ENCODE assay signal across 11 mouse cellular contexts in the genomic region with DNA sequence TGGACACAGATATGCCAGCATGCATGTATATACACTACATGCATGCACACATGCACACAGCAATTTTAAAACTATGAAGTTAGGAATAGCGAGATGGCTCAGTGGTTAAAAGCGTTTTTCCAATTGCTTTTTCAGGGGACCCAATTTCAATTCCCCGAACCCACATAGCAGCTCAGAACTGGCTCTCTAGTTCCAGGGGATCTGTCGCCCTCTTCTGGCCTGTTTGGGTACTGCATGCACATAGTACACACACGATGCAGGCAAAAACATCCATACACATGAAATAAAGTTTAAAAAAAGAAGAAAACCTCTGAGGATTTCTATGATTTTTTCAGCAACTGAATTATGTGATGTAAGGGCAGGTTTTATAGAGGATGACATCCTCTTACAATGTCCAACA. TPM values are rescaled to one million over a fixed set of nuclear protein-coding genes. Genes with fewer than 3 reads are reported as not detected.
DNase-seq lines count a peak whose midpoint lies in the region; ATAC-seq and TF ChIP-seq lines count a peak whose summit lies in the region.
"Had no signal": no experiment of that assay in that cellular context is flagged by ENCODE, and none has a peak within 500 bp of the region (broad histone marks: within the 10 kb centered on the region; RNA-seq: fewer than 3 reads in every experiment).

No protein-coding gene starts in this region.

- TF ChIP-seq CTCF in heart, postnatal 0 days (IDR thresholded peaks at IDR 0.05; ENCODE audit: low read depth) = peak; percentile 14; the same call in 1 of the 2 replicates
- TF ChIP-seq CTCF in lung, postnatal 0 days (IDR thresholded peaks at IDR 0.05) = peak; percentile 32; the same call in 1 of the 2 replicates

- H3K9me3 ChIP-seq in heart, postnatal 0 days (replicated peaks; ENCODE audit: control insufficient read depth, low read length) = peaks cover 16% of the 10 kb centered on the region; the same call in 1 of the 2 replicates
- 0 out of 2 replicates have a peak, but pooled peaks cover 3% of the 10 kb centered on the region for H3K9me3 ChIP-seq in lung, postnatal 0 days (ENCODE audit: low read length)

- no peaks in the 10 kb centered on the region for H3K36me3 ChIP-seq in heart, postnatal 0 days (replicated peaks; ENCODE audit: control insufficient read depth, insufficient read depth, low read length)
- H3K36me3 ChIP-seq in lung, postnatal 0 days (ENCODE audit: insufficient read depth, low read length) = no peaks in the 10 kb centered on the region

- DNase-seq in heart, postnatal 0 days (ENCODE audit: low spot score) = no peak
- DNase-seq in heart, adult 8-10 months (ENCODE audit: low spot score) = no peak
- DNase-seq in lung, postnatal 0 days (ENCODE audit: low spot score) = no peak
- no peak for DNase-seq in lung, postnatal 36 days
- DNase-seq in NIH3T3 (ENCODE audit: low read depth) = peak; percentile 38
- DNase-seq in mesoderm, embryonic 11.5 days (ENCODE audit: low read depth, low spot score) = peak; percentile 23
- DNase-seq in gastrocnemius, adult 8-10 months (ENCODE audit: low spot score in 2 of 2) = no peak
- no peak for DNase-seq in urinary bladder, postnatal 25 days (ENCODE audit: low spot score)
- DNase-seq: lung, adult 2 months; thymus, postnatal 36 days had no signal

- TF ChIP-seq EP300 in heart, postnatal 0 days (IDR thresholded peaks at IDR 0.05; ENCODE audit: low read depth) = no peak
- no peak for TF ChIP-seq EP300 in lung, postnatal 0 days (IDR thresholded peaks at IDR 0.05)

- ATAC-seq in heart, postnatal 0 days (ENCODE audit: insufficient read depth, low read depth) = no peak
- no peak for ATAC-seq in lung, postnatal 0 days

- 56% methylated on average over 5 of the region's 5 CpGs for WGBS in heart, postnatal 0 days
- 61% methylated on average over 5 of the region's 5 CpGs for WGBS in lung, postnatal 0 days

- no peak overlapping the region for H3K4me3 ChIP-seq in heart, postnatal 0 days (ENCODE audit: low read depth, low read length)
- no peak overlapping the region for H3K4me3 ChIP-seq in lung, postnatal 0 days (ENCODE audit: low read depth, low read length)

- no peaks in the 10 kb centered on the region for H3K4me1 ChIP-seq in heart, postnatal 0 days (ENCODE audit: control insufficient read depth, insufficient read depth)
- no peaks in the 10 kb centered on the region for H3K4me1 ChIP-seq in lung, postnatal 0 days (ENCODE audit: insufficient read depth, low read depth, low read length)

- H3K27ac ChIP-seq in heart, postnatal 0 days (ENCODE audit: low read depth) = no peak overlapping the region
- H3K27ac ChIP-seq in lung, postnatal 0 days (ENCODE audit: low read length) = no peak overlapping the region

- no peaks in the 10 kb centered on the region for H3K27me3 ChIP-seq in heart, postnatal 0 days (ENCODE audit: control insufficient read depth, insufficient read depth, low read length)
- no peaks in the 10 kb centered on the region for H3K27me3 ChIP-seq in lung, postnatal 0 days (replicated peaks; ENCODE audit: insufficient read depth, low read length)

- H3K4me2 ChIP-seq in heart, postnatal 0 days (ENCODE audit: low read depth, low read length) = no peak overlapping the region
- H3K4me2 ChIP-seq in lung, postnatal 0 days (replicated peaks; ENCODE audit: low read depth, low read length) = no peak overlapping the region

- no peak overlapping the region for H3K9ac ChIP-seq in heart, postnatal 0 days (replicated peaks; ENCODE audit: low read depth, low read length)
- no peak overlapping the region for H3K9ac ChIP-seq in lung, postnatal 0 days (replicated peaks; ENCODE audit: low read depth)

RNA-seq across cellular contexts. Expression of a gene that starts 3.4 kb away (rescaled TPM):
- total RNA-seq in heart, postnatal 0 days (2014; rRNA removed; ENCODE audit: low replicate concordance) = not detected in 2 replicates
- polyA plus RNA-seq in heart, postnatal 0 days (2015; fragmentation: Nextera tagmentation; extraction: Ambion mirVana) = not detected in 2 replicates
- not detected for total RNA-seq in heart, adult 8-10 months (2022)
- polyA plus RNA-seq in lung, postnatal 0 days (2015; fragmentation: Nextera tagmentation; extraction: Ambion mirVana) = not detected in 2 replicates
- total RNA-seq in gastrocnemius, adult 8-10 months (2022) = not detected
- total RNA-seq: hematopoietic stem cell, adult 5-6 weeks had no signal
- polyA plus RNA-seq: lung, adult 2 months had no signal

RNA-seq across cellular contexts. Expression of a gene that starts 17.6 kb away (rescaled TPM):
- not detected in 2 replicates for total RNA-seq in heart, postnatal 0 days (2014; rRNA removed; ENCODE audit: low replicate concordance)
- polyA plus RNA-seq in heart, postnatal 0 days (2015; fragmentation: Nextera tagmentation; extraction: Ambion mirVana) = not detected in 2 replicates
- total RNA-seq in heart, adult 8-10 months (2022) = not detected
- not detected in 2 replicates for polyA plus RNA-seq in lung, postnatal 0 days (2015; fragmentation: Nextera tagmentation; extraction: Ambion mirVana)
- not detected for total RNA-seq in gastrocnemius, adult 8-10 months (2022)
- total RNA-seq: hematopoietic stem cell, adult 5-6 weeks had no signal
- polyA plus RNA-seq: lung, adult 2 months had no signal

RNA-seq across cellular contexts. Expression of a gene that starts 26.6 kb away (rescaled TPM):
- total RNA-seq in heart, postnatal 0 days (2014; rRNA removed; ENCODE audit: low replicate concordance) = not detected in 2 replicates
- polyA plus RNA-seq in heart, postnatal 0 days (2015; fragmentation: Nextera tagmentation; extraction: Ambion mirVana) = not detected in 2 replicates
- total RNA-seq in heart, adult 8-10 months (2022) = not detected
- not detected in 2 replicates for polyA plus RNA-seq in lung, postnatal 0 days (2015; fragmentation: Nextera tagmentation; extraction: Ambion mirVana)
- not detected for total RNA-seq in gastrocnemius, adult 8-10 months (2022)
- total RNA-seq: hematopoietic stem cell, adult 5-6 weeks had no signal
- polyA plus RNA-seq: lung, adult 2 months had no signal

RNA-seq across cellular contexts. Expression of a gene that starts 38.5 kb away (rescaled TPM):
- total RNA-seq in heart, postnatal 0 days (2014; rRNA removed; ENCODE audit: low replicate concordance) = not detected in 2 replicates
- not detected in 2 replicates for polyA plus RNA-seq in heart, postnatal 0 days (2015; fragmentation: Nextera tagmentation; extraction: Ambion mirVana)
- total RNA-seq in heart, adult 8-10 months (2022) = not detected
- not detected in 2 replicates for polyA plus RNA-seq in lung, postnatal 0 days (2015; fragmentation: Nextera tagmentation; extraction: Ambion mirVana)
- not detected for total RNA-seq in gastrocnemius, adult 8-10 months (2022)
- total RNA-seq: hematopoietic stem cell, adult 5-6 weeks had no signal
- polyA plus RNA-seq: lung, adult 2 months had no signal

RNA-seq across cellular contexts. Expression of a gene that starts 39.4 kb away (rescaled TPM):
- not detected in 2 replicates for total RNA-seq in heart, postnatal 0 days (2014; rRNA removed; ENCODE audit: low replicate concordance)
- polyA plus RNA-seq in heart, postnatal 0 days (2015; fragmentation: Nextera tagmentation; extraction: Ambion mirVana) = not detected in 2 replicates
- total RNA-seq in heart, adult 8-10 months (2022) = not detected
- polyA plus RNA-seq in lung, postnatal 0 days (2015; fragmentation: Nextera tagmentation; extraction: Ambion mirVana) = not detected in 2 replicates
- total RNA-seq in gastrocnemius, adult 8-10 months (2022) = not detected
- total RNA-seq: hematopoietic stem cell, adult 5-6 weeks had no signal
- polyA plus RNA-seq: lung, adult 2 months had no signal

Comparison
In these comparisons a context has a peak if more than half of its experiments do, and no peak if none do; other contexts are left out.
1. DNase-seq: peak in NIH3T3 (single experiment) and mesoderm, embryonic 11.5 days (single experiment); none in heart, postnatal 0 days (single experiment), heart, adult 8-10 months (single experiment), lung, postnatal 0 days (single experiment), lung, postnatal 36 days (single experiment), gastrocnemius, adult 8-10 months (0 of 2) and urinary bladder, postnatal 25 days (single experiment).